Mouse (Mus musculus) frontal cortex, postnatal 25 days (tissue): Measurements from ENCODE around the gene Nos1ap.

ENCODE experiments used
- DNase-seq, 2 experiments: peaks; one replicate each; pipeline ENCODE4 v3.0.0; 2022; ENCODE audit warnings: low spot score in 2 of 2

Nos1ap gene

GRCm38 (mm10) chr1:170501970-170502369, 87.7 kb downstream of the Nos1ap start:
- DNase-seq, result no peak

DNA sequence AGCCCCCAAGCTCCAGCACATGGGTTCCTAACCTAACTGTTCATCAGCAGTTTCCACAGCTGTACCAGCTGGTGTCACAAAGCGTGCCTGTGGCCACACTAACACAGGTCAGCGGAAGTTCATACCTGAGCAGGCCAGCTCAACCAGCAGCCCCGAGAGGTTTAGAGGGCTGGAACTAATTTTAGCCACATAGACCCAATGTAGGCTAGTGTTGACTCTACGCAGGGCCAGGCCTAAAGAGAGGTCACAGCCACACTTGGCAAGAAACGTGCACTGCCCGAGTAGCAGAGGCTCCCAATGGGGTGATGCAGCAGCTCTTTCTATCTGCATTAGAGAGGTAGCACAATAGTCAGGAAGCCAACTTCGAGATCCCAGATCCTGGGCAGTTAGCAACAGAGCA, 88.1 kb downstream of the Nos1ap start:
- DNase-seq, result no peak

DNA sequence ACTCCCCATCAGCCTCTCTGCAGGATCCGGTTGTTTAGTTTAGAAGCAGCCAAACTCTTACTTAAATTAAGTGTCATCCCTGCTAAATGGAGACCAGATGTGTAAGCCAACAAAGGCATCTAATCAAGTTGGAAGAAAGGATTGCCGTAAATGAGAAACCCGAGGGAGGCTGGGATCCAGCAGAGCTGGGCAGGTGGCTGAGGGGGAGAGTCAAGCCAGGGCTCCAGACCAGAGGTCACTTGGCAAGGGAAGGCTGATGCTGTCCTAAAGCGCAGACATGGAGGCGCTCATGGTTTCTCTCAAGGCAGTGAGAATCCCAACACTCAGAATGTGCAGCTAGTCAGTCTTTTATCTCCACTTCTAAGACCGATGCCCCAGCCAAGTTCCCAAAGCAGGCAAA, 89.8 kb downstream of the Nos1ap start:
- no peak for DNase-seq

- no peak for DNase-seq
These were observed 90.2 kb downstream of the Nos1ap start for GRCm38 (mm10) chr1:170499466-170499865.

GRCm38 (mm10) chr1:170498645-170499044, 91.0 kb downstream of the Nos1ap start:
- no peak for DNase-seq

- no peak for DNase-seq
These were observed 93.4 kb downstream of the Nos1ap start for GRCm38 (mm10) chr1:170496221-170496620.

- DNase-seq, result no peak
These were observed 94.0 kb downstream of the Nos1ap start for GRCm38 (mm10) chr1:170495538-170496183.

GRCm38 (mm10) chr1:170492527-170492926, 97.1 kb downstream of the Nos1ap start:
- no peak for DNase-seq

DNA sequence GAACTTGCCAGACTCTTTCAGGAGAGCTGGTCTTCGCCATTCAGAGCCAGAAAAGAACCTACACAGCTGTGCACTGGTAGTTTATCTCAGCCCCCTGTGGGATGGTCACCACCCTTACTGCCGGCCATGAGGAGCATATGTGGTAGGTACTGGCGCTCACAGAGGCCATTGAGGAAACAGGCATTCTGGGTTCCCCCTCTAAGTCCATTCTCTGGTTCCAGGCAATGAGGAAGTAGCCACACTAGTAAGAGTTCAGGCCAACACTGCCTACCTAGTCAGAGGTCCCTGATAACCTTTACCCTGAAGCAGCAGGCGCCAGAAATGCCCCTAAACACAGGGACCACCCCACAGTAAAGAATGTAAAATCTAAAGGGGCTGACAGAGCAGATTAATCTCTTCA, 97.6 kb downstream of the Nos1ap start:
- DNase-seq, result no peak

DNA sequence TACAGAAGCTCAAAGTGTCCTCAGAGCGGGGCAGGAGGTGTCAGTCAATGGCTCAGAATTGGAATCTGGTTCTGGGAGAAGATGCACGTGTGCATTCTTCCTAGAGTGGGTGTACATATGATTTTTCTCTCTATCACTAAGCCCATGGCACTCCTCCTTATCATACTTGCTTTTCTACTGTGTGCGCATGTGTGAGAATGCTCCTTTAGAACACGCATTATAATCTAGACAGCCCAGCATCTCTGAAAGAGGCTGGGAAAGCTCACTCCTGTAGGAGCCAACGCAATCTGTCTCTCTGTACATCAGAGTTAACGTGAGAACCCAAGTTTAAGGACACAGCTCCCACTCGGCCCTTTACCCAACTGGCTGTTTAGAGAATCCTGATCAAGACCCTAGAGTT, 99.7 kb downstream of the Nos1ap start:
- DNase-seq, result no peak

GRCm38 (mm10) chr1:170489450-170489849, 100.2 kb downstream of the Nos1ap start:
- no peak for DNase-seq

DNA sequence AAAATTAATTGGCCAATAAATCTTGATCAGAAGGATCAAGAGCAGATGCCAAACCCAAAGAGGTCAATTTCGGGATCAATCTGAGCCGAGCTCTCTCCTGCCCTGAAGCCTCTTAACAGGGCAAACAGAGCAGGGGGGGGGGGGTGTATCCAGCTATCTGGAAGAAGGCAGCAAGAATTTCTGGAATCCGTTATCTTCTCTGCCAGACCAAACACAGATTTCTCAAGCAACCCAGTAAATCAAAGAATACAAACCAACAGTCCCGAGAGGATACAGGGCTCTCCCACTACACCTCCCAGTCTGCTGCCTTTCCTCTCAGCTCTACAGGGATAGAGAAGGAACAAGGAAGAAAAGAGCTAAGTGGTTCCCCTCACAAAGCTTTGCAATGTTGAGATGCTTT, 104.5 kb downstream of the Nos1ap start:
- no peak for DNase-seq

- no peak for DNase-seq
These were observed 107.3 kb downstream of the Nos1ap start for GRCm38 (mm10) chr1:170482236-170482905.

GRCm38 (mm10) chr1:170481093-170481492, 108.6 kb downstream of the Nos1ap start:
- DNase-seq, result no peak

GRCm38 (mm10) chr1:170479458-170479798, 110.2 kb downstream of the Nos1ap start:
- DNase-seq, result no peak

DNA sequence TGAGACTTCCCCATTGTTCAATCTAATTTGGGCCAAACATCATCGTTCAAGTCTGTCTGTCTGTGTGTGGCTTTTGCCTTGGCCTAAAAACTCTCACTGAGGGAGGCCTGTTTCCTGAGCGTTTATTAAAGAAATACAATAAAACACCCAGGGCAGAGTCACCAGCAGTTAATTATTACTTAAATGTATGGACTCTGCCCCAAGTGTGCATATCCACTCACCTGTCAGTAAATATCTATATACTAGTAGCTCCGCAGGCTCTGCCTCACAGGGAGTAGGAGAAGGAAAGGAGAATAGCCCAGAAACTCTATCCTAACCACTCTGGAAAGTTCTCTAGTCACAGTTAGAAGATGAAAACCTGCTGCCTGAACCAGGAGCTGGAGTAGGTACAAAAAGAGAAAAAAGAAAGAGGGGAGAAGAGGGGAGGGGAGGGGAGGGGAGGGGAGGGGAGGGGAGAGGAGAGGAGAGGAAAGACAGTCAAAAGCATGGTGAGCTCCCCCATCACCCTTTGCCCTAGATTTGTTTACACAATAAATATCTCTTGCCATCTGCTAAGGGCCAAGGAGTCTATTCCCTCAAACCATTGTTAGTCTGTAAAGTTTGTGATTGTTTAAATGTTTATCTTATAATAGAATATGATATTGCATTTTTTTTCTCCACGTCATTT, 110.7 kb downstream of the Nos1ap start:
- no peak for DNase-seq

GRCm38 (mm10) chr1:170477636-170478600, 111.7 kb downstream of the Nos1ap start:
- no peak for DNase-seq

DNA sequence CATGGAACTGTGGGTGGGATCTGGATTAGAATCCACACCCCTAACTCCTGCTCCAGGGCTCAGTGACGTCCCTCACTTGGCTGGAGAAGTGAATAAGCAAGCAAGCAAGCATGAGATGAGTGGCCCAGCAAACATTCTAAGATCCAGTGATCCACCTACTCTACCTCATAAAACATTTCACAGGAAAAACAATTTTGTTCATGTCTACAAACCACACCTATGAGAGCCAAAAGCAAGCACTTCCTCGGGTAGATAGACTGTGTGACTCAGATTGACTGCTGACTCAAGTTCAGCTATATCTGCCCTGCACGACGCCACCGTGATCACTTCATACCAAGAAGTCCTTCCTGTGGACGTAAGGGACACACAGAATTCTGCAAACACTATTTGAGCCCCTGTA, 116.2 kb downstream of the Nos1ap start:
- no peak for DNase-seq

DNA sequence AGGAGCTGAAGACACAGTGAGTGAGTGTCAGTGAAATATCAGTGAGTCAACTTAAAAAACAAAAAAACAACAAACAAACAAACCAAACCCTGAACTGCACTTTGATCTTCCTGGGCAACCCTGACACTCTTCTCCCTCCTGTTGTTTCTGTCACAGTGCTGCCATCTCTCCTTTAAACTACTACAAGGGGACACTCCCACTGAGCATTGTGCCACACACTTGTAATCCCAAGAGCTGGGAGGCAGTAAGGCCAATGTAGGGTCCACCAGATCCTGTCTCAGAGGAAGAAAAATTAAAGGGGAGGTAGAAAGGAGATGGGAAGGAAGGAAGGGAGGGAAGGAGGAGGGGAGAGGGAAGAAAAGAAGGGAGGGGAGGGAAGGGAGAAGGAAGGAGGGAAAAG, 116.8 kb downstream of the Nos1ap start:
- DNase-seq, result no peak

DNA sequence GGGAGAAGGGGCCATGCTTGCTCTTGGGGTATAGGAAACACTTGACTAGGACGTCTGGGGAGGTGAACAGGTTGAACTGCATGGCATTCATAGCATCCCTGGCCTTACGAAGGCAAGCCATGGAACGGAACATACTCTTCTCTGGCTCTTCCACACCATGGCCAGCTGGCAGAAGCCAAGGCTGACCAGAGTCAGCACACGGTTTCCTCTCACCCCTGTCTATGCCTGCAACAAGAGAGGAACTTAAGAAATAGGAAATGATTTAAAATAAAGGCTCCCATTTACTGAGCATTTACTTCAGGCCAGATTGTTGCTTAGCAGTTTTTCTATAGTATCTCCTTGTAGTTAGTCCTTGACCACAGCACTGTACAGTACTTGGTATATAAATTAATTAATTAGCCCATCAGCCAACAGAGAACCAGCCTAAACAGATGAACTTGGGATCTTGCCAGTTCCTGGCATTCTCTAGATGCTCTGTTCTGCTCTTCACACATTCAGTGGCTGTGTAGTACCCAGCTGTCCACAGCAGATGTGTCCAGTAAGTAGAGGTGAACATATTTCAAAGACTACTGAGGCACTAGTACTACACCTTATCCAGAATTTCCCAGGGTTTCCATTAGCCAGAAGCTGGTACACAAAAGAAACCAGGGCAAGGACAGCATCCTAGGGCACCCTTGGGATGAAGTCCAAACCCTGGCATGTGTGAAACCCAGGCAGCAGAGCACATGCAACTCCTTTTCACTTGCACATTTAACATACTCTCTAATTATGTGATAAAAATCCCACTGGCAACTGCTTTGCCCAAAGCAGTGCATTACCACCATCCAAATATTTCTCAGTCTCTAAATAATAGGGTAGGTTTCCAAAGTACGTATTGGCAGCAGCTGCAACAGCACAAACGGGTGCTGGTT, 123.3 kb downstream of the Nos1ap start:
- no peak for DNase-seq

- no peak for DNase-seq
These were observed 127.5 kb downstream of the Nos1ap start for GRCm38 (mm10) chr1:170462140-170462539.
